Mouse (Mus musculus): ENCODE measurements around the gene 4930432M17Rik.

GRCm38 (mm10) chr3:121652186-121652585 is 18.4 kb upstream of the 4930432M17Rik start:
- TF ChIP-seq POLR2A (IDR thresholded peaks at IDR 0.05; ENCODE audit: insufficient read depth, low read depth, low read length) (no peak), CTCF (IDR thresholded peaks at IDR 0.05) (no peak)
